Mouse (Mus musculus) liver, embryonic 14.5 days (tissue): ENCODE measurements at regions not wholly inside any gene's neighbourhood (a gene's known extent, or its start where the extent isn't known, plus 50 kb on each side); places are given as distances from the start of the nearest gene placed in this dataset.
"Not testable (repeated sequence)": the region's sequence is repeated elsewhere in the genome, so short reads cannot be mapped to it uniquely, and the experiment has no call there.

Experiments
- CTCF ChIP-seq: IDR thresholded peaks from 2 replicates; pipeline ENCODE4 v1.5.1; 2016; ENCODE audit warnings: antibody characterized with exemption, low read depth, control low read depth
- EP300 ChIP-seq: IDR thresholded peaks from 2 replicates; pipeline ENCODE4 v1.6.1; 2016; ENCODE audit warnings: antibody characterized with exemption, low read depth

GRCm38 (mm10) chr3:138650671-138651070 is 91.3 kb upstream of the Tspan5 start:
- not testable (repeated sequence) for TF ChIP-seq CTCF, EP300
